26 mouse cellular contexts compared by ENCODE assay signal in genomic region chr13:60820486-60821175, GRCm38 (mm10). TPM values are rescaled to one million over a fixed set of nuclear protein-coding genes. Genes with fewer than 3 reads are reported as not detected.
DNase-seq lines count a peak whose midpoint lies in the region; ATAC-seq and TF ChIP-seq lines count a peak whose summit lies in the region.
"Had no signal": no experiment of that assay in that cellular context is flagged by ENCODE, and none has a peak within 500 bp of the region (broad histone marks: within the 10 kb centered on the region; RNA-seq: fewer than 3 reads in every experiment).

No protein-coding gene starts in this region.

- H3K4me3 ChIP-seq in intestine, postnatal 0 days (ENCODE audit: low read depth, low read length) = no peak overlapping the region
- H3K4me3 ChIP-seq: embryonic facial prominence, embryonic 10.5 days; embryonic facial prominence, embryonic 12.5 days; forebrain, embryonic 13.5 days; forebrain, embryonic 15.5 days had no signal

- H3K27me3 ChIP-seq in intestine, postnatal 0 days (replicated peaks; ENCODE audit: control insufficient read depth, insufficient read depth, low read length) = no peaks in the 10 kb centered on the region
- H3K27me3 ChIP-seq: embryonic facial prominence, embryonic 12.5 days; forebrain, embryonic 13.5 days; forebrain, embryonic 15.5 days had no signal

- 50% methylated on average over 3 of the region's 3 CpGs for WGBS in intestine, postnatal 0 days

- H3K4me2 ChIP-seq in intestine, postnatal 0 days (replicated peaks; ENCODE audit: low read depth) = no peak overlapping the region
- H3K4me2 ChIP-seq: embryonic facial prominence, embryonic 12.5 days; forebrain, embryonic 13.5 days; forebrain, embryonic 15.5 days had no signal

- peak; percentile 43 for DNase-seq in 3134 (ENCODE audit: extremely low read depth, insufficient read length, low spot score)
- DNase-seq in 3T3-L1 (ENCODE audit: low read depth, low spot score) = peak; percentile 86
- DNase-seq in NIH3T3 (ENCODE audit: low read depth) = peak; percentile 72
- no peak for DNase-seq in cerebellum, adult 11 months
- no peak for DNase-seq in lung, postnatal 14 days
- no peak for DNase-seq in frontal cortex, postnatal 10 days (ENCODE audit: low spot score in 2 of 2)
- DNase-seq: adrenal gland, adult 8-10 months; adrenal gland, postnatal 14 days; adrenal gland, postnatal 36 days; cerebellum, adult 11-12 months; cerebellum, adult 2 months; cerebellum, adult 9-10 months; cerebellum, postnatal 10 days; cerebellum, postnatal 25 days; forebrain, postnatal 0 days had no signal

- no peaks in the 10 kb centered on the region for H3K9me3 ChIP-seq in intestine, postnatal 0 days (ENCODE audit: control insufficient read depth)
- H3K9me3 ChIP-seq: embryonic facial prominence, embryonic 10.5 days; embryonic facial prominence, embryonic 12.5 days; forebrain, embryonic 13.5 days; forebrain, embryonic 15.5 days had no signal

- no peak overlapping the region for H3K9ac ChIP-seq in intestine, postnatal 0 days (ENCODE audit: low read depth, low read length)
- H3K9ac ChIP-seq: embryonic facial prominence, embryonic 12.5 days; forebrain, embryonic 13.5 days; forebrain, embryonic 15.5 days; forebrain, postnatal 0 days had no signal

- no peak for TF ChIP-seq CTCF in intestine, postnatal 0 days (IDR thresholded peaks at IDR 0.05; ENCODE audit: low read depth)

- H3K36me3 ChIP-seq in intestine, postnatal 0 days (ENCODE audit: control insufficient read depth, insufficient read depth) = no peaks in the 10 kb centered on the region
- H3K36me3 ChIP-seq: embryonic facial prominence, embryonic 10.5 days; embryonic facial prominence, embryonic 12.5 days; forebrain, embryonic 15.5 days had no signal

- H3K27ac ChIP-seq in intestine, postnatal 0 days (ENCODE audit: low read depth, low read length) = no peak overlapping the region
- H3K27ac ChIP-seq: embryonic facial prominence, embryonic 10.5 days; embryonic facial prominence, embryonic 12.5 days; forebrain, embryonic 13.5 days; forebrain, embryonic 15.5 days had no signal

- no peaks in the 10 kb centered on the region for H3K4me1 ChIP-seq in intestine, postnatal 0 days (replicated peaks; ENCODE audit: control insufficient read depth, insufficient read depth, low read length)
- H3K4me1 ChIP-seq: embryonic facial prominence, embryonic 10.5 days; embryonic facial prominence, embryonic 12.5 days; forebrain, embryonic 13.5 days; forebrain, embryonic 15.5 days had no signal

- ATAC-seq in intestine, postnatal 0 days = peak; percentile 68; the same call in 1 of the 2 replicates
- ATAC-seq: activated CD4-positive, CD25-positive, alpha-beta regulatory T cell, adult 4 months; forebrain, embryonic 13.5 days; forebrain, embryonic 15.5 days; forebrain, postnatal 0 days had no signal

RNA-seq across cellular contexts. Expression of gene Ctsll3, which starts 18.0 kb away (rescaled TPM):
- polyA plus RNA-seq in intestine, postnatal 0 days (2015; fragmentation: Nextera tagmentation; extraction: Ambion mirVana) = not detected in 2 replicates
- polyA plus RNA-seq: activated CD4-positive, CD25-positive, alpha-beta regulatory T cell, adult 4 months; brain, embryonic 14.5 days; C2C12; cerebellum, adult 2 months; cortical plate, adult 2 months; embryonic facial prominence, embryonic 10.5 days; embryonic facial prominence, embryonic 12.5 days; forebrain, embryonic 11.5 days; forebrain, embryonic 13.5 days; forebrain, embryonic 15.5 days; forebrain, postnatal 0 days had no signal

RNA-seq across cellular contexts. Expression of gene BC051665, which starts 34.5 kb away (rescaled TPM):
- polyA plus RNA-seq in intestine, postnatal 0 days (2015; fragmentation: Nextera tagmentation; extraction: Ambion mirVana) = not detected in 2 replicates
- polyA plus RNA-seq: activated CD4-positive, CD25-positive, alpha-beta regulatory T cell, adult 4 months; brain, embryonic 14.5 days; C2C12; cerebellum, adult 2 months; cortical plate, adult 2 months; embryonic facial prominence, embryonic 10.5 days; embryonic facial prominence, embryonic 12.5 days; embryonic facial prominence, embryonic 14.5 days; forebrain, embryonic 11.5 days; forebrain, embryonic 13.5 days; forebrain, embryonic 15.5 days; forebrain, postnatal 0 days had no signal

RNA-seq across cellular contexts. Expression of gene 4930486L24Rik, which starts 43.6 kb away (rescaled TPM):
- 0.26 TPM in 1 of 2 replicates, not detected in the other for polyA plus RNA-seq in intestine, postnatal 0 days (2015; fragmentation: Nextera tagmentation; extraction: Ambion mirVana)
- polyA plus RNA-seq: embryonic facial prominence, embryonic 12.5 days; embryonic facial prominence, embryonic 14.5 days; forebrain, embryonic 11.5 days; forebrain, embryonic 13.5 days; forebrain, postnatal 0 days had no signal

Comparison
In these comparisons a context has a peak if more than half of its experiments do, and no peak if none do; other contexts are left out.
1. DNase-seq: peak in 3134 (single experiment), 3T3-L1 (single experiment) and NIH3T3 (single experiment); none in cerebellum, adult 11 months (single experiment), lung, postnatal 14 days (single experiment) and frontal cortex, postnatal 10 days (0 of 2).